Mouse (Mus musculus) cerebellum, adult 8-10 months (tissue): Measurements from ENCODE around the gene 1600014C23Rik.

Experiments used
- DNase-seq: peaks from one replicate; pipeline ENCODE4 v3.0.0; 2022

Gene 1600014C23Rik

GRCm38 (mm10) chr17:45686093-45686619 is 47.5 kb downstream of the 1600014C23Rik start, which contains the start of gene Mrpl14:
Mrpl14 (plus strand) TSS chr17:45686322.
- peak; percentile 92 for DNase-seq

- DNase-seq: peak; percentile 59
Measured at GRCm38 (mm10) chr17:45685171-45686092, 48.2 kb downstream of the 1600014C23Rik start.

GRCm38 (mm10) chr17:45684667-45685131 is 48.9 kb downstream of the 1600014C23Rik start:
- no peak for DNase-seq
